Mouse (Mus musculus): Measurements from ENCODE around the gene Zfp358. TPM values are rescaled to one million over a fixed set of nuclear protein-coding genes. Genes with fewer than 3 reads are reported as not detected.

Gene Zfp358
- total RNA-seq, 1 experiment from 2014 or later: 19.2 TPM

Other genes with a start within 250 kb of the Zfp358 start
- 121 and 129 TPM in 2 replicates for gene Insr, start 213.5 kb upstream of the Zfp358 start, total RNA-seq (2021)
- gene A430078G23Rik, start 139.7 kb upstream of the Zfp358 start, total RNA-seq (2021): 1.9 and 11.6 TPM in 2 replicates
- 31.0 and 42.0 TPM in 2 replicates for gene Arhgef18, start 100.1 kb upstream of the Zfp358 start, total RNA-seq (2021)
- 12.8 and 13.5 TPM in 2 replicates for gene Pex11g, start 25.5 kb upstream of the Zfp358 start, total RNA-seq (2021)
- gene Tex45, start 22.3 kb upstream of the Zfp358 start, total RNA-seq (2021): not detected in 2 replicates
- gene Mcoln1, start 7.3 kb downstream of the Zfp358 start, total RNA-seq (2021): 31.8 and 37.5 TPM in 2 replicates
- 29.9 and 41.0 TPM in 2 replicates for gene Pnpla6, start 22.2 kb downstream of the Zfp358 start, total RNA-seq (2021)
- gene C330021F23Rik, start 74.9 kb downstream of the Zfp358 start, total RNA-seq (2021): 0.52 TPM in 1 of 2 replicates, not detected in the other
- 8.8 and 10.3 TPM in 2 replicates for gene Camsap3, start 94.2 kb downstream of the Zfp358 start, total RNA-seq (2021)
- 31.5 and 38.2 TPM in 2 replicates for gene Xab2, start 128.2 kb downstream of the Zfp358 start, total RNA-seq (2021)
- gene Pet100, start 128.4 kb downstream of the Zfp358 start, total RNA-seq (2021): 121 TPM in 2 replicates
- not detected in 2 replicates for gene Pcp2, start 132.4 kb downstream of the Zfp358 start, total RNA-seq (2021)
- gene Stxbp2, start 137.8 kb downstream of the Zfp358 start, total RNA-seq (2021): 79.6 and 116 TPM in 2 replicates
- 9.5 and 19.9 TPM in 2 replicates for gene Retn, start 162.6 kb downstream of the Zfp358 start, total RNA-seq (2021)
- 0.37 and 0.75 TPM in 2 replicates for gene Mcemp1, start 172.6 kb downstream of the Zfp358 start, total RNA-seq (2021)
- 26.9 and 29.5 TPM in 2 replicates for gene Fcor, start 179.2 kb downstream of the Zfp358 start, total RNA-seq (2021)
- gene Trappc5, start 183.2 kb downstream of the Zfp358 start, total RNA-seq (2021): 19.6 and 22.0 TPM in 2 replicates
- 0.63 and 11.8 TPM in 2 replicates for gene Fcer2a, start 201.0 kb downstream of the Zfp358 start, total RNA-seq (2021)
- 2.6 and 7.4 TPM in 2 replicates for gene Clec4g, start 227.5 kb downstream of the Zfp358 start, total RNA-seq (2021)

Measured in adrenal gland, postnatal 14 days (tissue).